Mouse (Mus musculus): Measurements from ENCODE around the gene Creb3l4.

DNA sequence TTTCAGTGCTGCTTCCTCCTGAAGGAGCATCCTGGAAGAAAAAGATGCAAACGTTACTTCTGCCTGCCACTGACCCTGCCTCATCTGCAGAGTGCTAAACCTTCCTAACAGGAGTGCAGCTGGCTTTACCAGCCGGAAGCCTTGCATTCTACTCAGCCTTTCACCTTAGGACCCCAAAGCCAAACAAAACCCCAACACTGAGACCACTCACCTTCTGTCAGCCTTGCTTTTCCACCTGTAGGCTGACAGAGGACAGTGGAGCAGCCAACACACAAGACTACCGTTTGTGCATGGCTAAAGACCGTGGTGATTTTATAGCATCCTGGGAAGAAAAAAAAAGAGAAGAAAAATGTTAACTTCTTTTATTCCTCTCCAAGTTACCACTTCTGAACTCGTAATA is 30.6 kb downstream of the Creb3l4 start:
- TF ChIP-seq CTCF (IDR thresholded peaks at IDR 0.05; ENCODE audit: low read depth) (no peak), EP300 (IDR thresholded peaks at IDR 0.05; ENCODE audit: low read depth) (no peak)

All from liver, postnatal 0 days (tissue).